Comparison of ENCODE assay signal across 13 mouse cellular contexts in genomic region chr12:80290964-80291363, GRCm38 (mm10). TPM values are rescaled to one million over a fixed set of nuclear protein-coding genes. Genes with fewer than 3 reads are reported as not detected.
DNase-seq lines count a peak whose midpoint lies in the region; ATAC-seq and TF ChIP-seq lines count a peak whose summit lies in the region.
"Had no signal": no experiment of that assay in that cellular context is flagged by ENCODE, and none has a peak within 500 bp of the region (broad histone marks: within the 10 kb centered on the region; RNA-seq: fewer than 3 reads in every experiment).

No protein-coding gene starts in this region.

- peaks cover 11% of the 10 kb centered on the region; the same call in 1 of the 2 replicates for H3K4me1 ChIP-seq in heart, embryonic 15.5 days (replicated peaks)
- H3K4me1 ChIP-seq in midbrain, postnatal 0 days (ENCODE audit: insufficient read depth, low read length) = no peaks in the 10 kb centered on the region
- no peaks in the 10 kb centered on the region for H3K4me1 ChIP-seq in midbrain, embryonic 11.5 days (ENCODE audit: control insufficient read depth, insufficient read depth, low read length)
- H3K4me1 ChIP-seq in intestine, embryonic 16.5 days (ENCODE audit: control insufficient read depth, insufficient read depth, low read length) = no peaks in the 10 kb centered on the region

- H3K27ac ChIP-seq in heart, embryonic 15.5 days = no peak overlapping the region
- H3K27ac ChIP-seq in midbrain, postnatal 0 days (ENCODE audit: low read depth, low read length) = no peak overlapping the region
- no peak overlapping the region for H3K27ac ChIP-seq in midbrain, embryonic 11.5 days (ENCODE audit: low read depth, low read length)
- no peak overlapping the region for H3K27ac ChIP-seq in intestine, embryonic 16.5 days (ENCODE audit: low read length)
- H3K27ac ChIP-seq: forebrain, embryonic 15.5 days; hindbrain, embryonic 14.5 days had no signal

- no peak for TF ChIP-seq CTCF in midbrain, postnatal 0 days (IDR thresholded peaks at IDR 0.05)

- H3K4me3 ChIP-seq in heart, embryonic 15.5 days = no peak overlapping the region
- H3K4me3 ChIP-seq in midbrain, postnatal 0 days (ENCODE audit: low read depth, low read length) = no peak overlapping the region
- no peak overlapping the region for H3K4me3 ChIP-seq in midbrain, embryonic 11.5 days (ENCODE audit: low read depth, low read length)
- H3K4me3 ChIP-seq in intestine, embryonic 16.5 days (ENCODE audit: low read length) = no peak overlapping the region
- H3K4me3 ChIP-seq: forebrain, embryonic 15.5 days; megakaryocyte, embryonic 14.5 days had no signal

- intact Hi-C loops in heart, postnatal 14 days (cut with DNase I) = no loop called here

- 83% methylated on average over 8 of the region's 8 CpGs for WGBS in heart, embryonic 15.5 days
- 85% methylated on average over 8 of the region's 8 CpGs for WGBS in midbrain, postnatal 0 days
- WGBS in midbrain, embryonic 11.5 days = 93% methylated on average over 8 of the region's 8 CpGs
- WGBS in intestine, embryonic 16.5 days = 80% methylated on average over 8 of the region's 8 CpGs

- DNase-seq in heart, postnatal 14 days = no peak
- peak; percentile 53 for DNase-seq in midbrain, postnatal 0 days (ENCODE audit: low spot score)
- DNase-seq in midbrain, embryonic 11.5 days (ENCODE audit: low spot score, missing footprints) = no peak
- peak; percentile 19 to 36 for DNase-seq in layer of hippocampus, adult 8-10 months (ENCODE audit: low spot score in 2 of 2)
- no peak for DNase-seq in gastrocnemius, postnatal 25 days
- DNase-seq: adrenal gland, postnatal 14 days; cerebellum, adult 8-10 months; kidney, postnatal 10 days had no signal

- H3K4me2 ChIP-seq in heart, embryonic 15.5 days = no peak overlapping the region
- H3K4me2 ChIP-seq in midbrain, postnatal 0 days (ENCODE audit: low read depth, low read length, poor library complexity, severe bottlenecking) = no peak overlapping the region
- no peak overlapping the region for H3K4me2 ChIP-seq in midbrain, embryonic 11.5 days
- no peak overlapping the region for H3K4me2 ChIP-seq in intestine, embryonic 16.5 days (ENCODE audit: low read depth, low read length)
- H3K4me2 ChIP-seq: forebrain, embryonic 15.5 days; hindbrain, embryonic 14.5 days had no signal

- H3K9me3 ChIP-seq in heart, embryonic 15.5 days (replicated peaks) = no peaks in the 10 kb centered on the region
- no peaks in the 10 kb centered on the region for H3K9me3 ChIP-seq in midbrain, postnatal 0 days (ENCODE audit: low read length)
- H3K9me3 ChIP-seq in midbrain, embryonic 11.5 days (ENCODE audit: control insufficient read depth, low read length) = no peaks in the 10 kb centered on the region
- H3K9me3 ChIP-seq in intestine, embryonic 16.5 days (ENCODE audit: control insufficient read depth, low read length) = no peaks in the 10 kb centered on the region
- H3K9me3 ChIP-seq: forebrain, embryonic 15.5 days had no signal

- ATAC-seq in heart, embryonic 15.5 days (replicated peaks; ENCODE audit: insufficient number of reproducible peaks, insufficient read depth, low FRiP score, low read depth) = peak; percentile 55; the same call in 1 of the 2 replicates
- no peak for ATAC-seq in midbrain, postnatal 0 days (ENCODE audit: low FRiP score)
- ATAC-seq in midbrain, embryonic 11.5 days (ENCODE audit: low FRiP score) = no peak
- ATAC-seq in intestine, embryonic 16.5 days = no peak
- ATAC-seq: forebrain, embryonic 15.5 days had no signal

- H3K9ac ChIP-seq in heart, embryonic 15.5 days = no peak overlapping the region
- no peak overlapping the region for H3K9ac ChIP-seq in midbrain, postnatal 0 days (replicated peaks; ENCODE audit: low read length, poor library complexity, severe bottlenecking)
- no peak overlapping the region for H3K9ac ChIP-seq in midbrain, embryonic 11.5 days (ENCODE audit: low read length)
- H3K9ac ChIP-seq in intestine, embryonic 16.5 days (ENCODE audit: low read depth, low read length) = no peak overlapping the region
- H3K9ac ChIP-seq: forebrain, embryonic 15.5 days; hindbrain, embryonic 14.5 days had no signal

- no peaks in the 10 kb centered on the region for H3K36me3 ChIP-seq in heart, embryonic 15.5 days
- no peaks in the 10 kb centered on the region for H3K36me3 ChIP-seq in midbrain, postnatal 0 days (ENCODE audit: insufficient read depth, low read length)
- no peaks in the 10 kb centered on the region for H3K36me3 ChIP-seq in midbrain, embryonic 11.5 days (ENCODE audit: control insufficient read depth, insufficient read depth, low read length)
- H3K36me3 ChIP-seq in intestine, embryonic 16.5 days (ENCODE audit: control insufficient read depth, insufficient read depth, low read length) = no peaks in the 10 kb centered on the region
- H3K36me3 ChIP-seq: forebrain, embryonic 15.5 days had no signal

- H3K27me3 ChIP-seq in heart, embryonic 15.5 days = no peaks in the 10 kb centered on the region
- no peaks in the 10 kb centered on the region for H3K27me3 ChIP-seq in midbrain, postnatal 0 days (ENCODE audit: insufficient read depth, low read length)
- H3K27me3 ChIP-seq in midbrain, embryonic 11.5 days (ENCODE audit: control insufficient read depth, insufficient read depth, low read length) = no peaks in the 10 kb centered on the region
- no peaks in the 10 kb centered on the region for H3K27me3 ChIP-seq in intestine, embryonic 16.5 days (replicated peaks; ENCODE audit: control insufficient read depth, insufficient read depth, low read length)
- H3K27me3 ChIP-seq: forebrain, embryonic 15.5 days had no signal

RNA-seq across cellular contexts. Expression of gene Actn1, which starts 30.8 kb away (rescaled TPM):
- 29.2 and 42.3 TPM in 2 replicates for polyA plus RNA-seq in heart, embryonic 15.5 days (2015; fragmentation: Nextera tagmentation; extraction: Ambion mirVana)
- total RNA-seq in heart, postnatal 14 days (2021) = 10 to 100 TPM; 49.7 to 51.0 TPM
- total RNA-seq in midbrain, postnatal 0 days (2014; rRNA removed) = 17.1 and 18.0 TPM in 2 replicates
- polyA plus RNA-seq in midbrain, postnatal 0 days (2015; fragmentation: Nextera tagmentation; extraction: Ambion mirVana) = 6.2 and 7.4 TPM in 2 replicates
- polyA plus RNA-seq in midbrain, embryonic 11.5 days (2014; fragmentation: Nextera tagmentation; extraction: Ambion mirVana) = 17.4 and 19.9 TPM in 2 replicates
- total RNA-seq in layer of hippocampus, adult 8-10 months (2022) = 100 to 1,000 TPM in 1 of 4 experiments, 10 to 100 TPM in 3; 79.9 to 104 (median 90.3) TPM
- 10 to 100 TPM; 10.2 to 15.5 TPM for total RNA-seq in gastrocnemius, postnatal 25 days (2021)
- 44.5 and 46.8 TPM in 2 replicates for polyA plus RNA-seq in intestine, embryonic 16.5 days (2015; fragmentation: Nextera tagmentation; extraction: Ambion mirVana)

Comparison
In these comparisons a context has a peak if more than half of its experiments do, and no peak if none do; other contexts are left out.
1. DNase-seq: peak in midbrain, postnatal 0 days (single experiment) and layer of hippocampus, adult 8-10 months (2 of 2); none in heart, postnatal 14 days (0 of 2), midbrain, embryonic 11.5 days (single experiment) and gastrocnemius, postnatal 25 days (single experiment).